Mouse (Mus musculus) heart, postnatal 0 days (tissue): ENCODE results near the gene F2rl1. TPM values are rescaled to one million over a fixed set of nuclear protein-coding genes. Genes with fewer than 3 reads are reported as not detected.

Experiments used
- ATAC-seq: fragments of 200-750 bp; cut with Nextera tagmentation; 2 replicates; pipeline ENCODE4 v1.8.0; 2017; ENCODE audit warnings: low read depth, moderate number of reproducible peaks, moderate library complexity; ENCODE audit not compliant: insufficient read depth
- DNase-seq: peaks from one replicate; pipeline ENCODE4 v3.0.0-alpha.2; 2016; ENCODE audit warnings: low spot score
- H3K27ac ChIP-seq: fragments of 300-500 bp; sonication (generic); 2 replicates; pipeline ENCODE4 v1.5.1; 2014; ENCODE audit warnings: low read depth, mild to moderate bottlenecking
- H3K27me3 ChIP-seq: fragments of 300-500 bp; sonication (generic); 2 replicates; pipeline ENCODE4 v1.6.1; 2014; ENCODE audit warnings: low read length, mixed read lengths; ENCODE audit not compliant: control insufficient read depth, insufficient read depth
- H3K36me3 ChIP-seq: fragments of 300-500 bp; sonication (generic); replicated peaks from 2 replicates; pipeline ENCODE4 v1.6.1; 2014; ENCODE audit warnings: low read length, mixed read lengths; ENCODE audit not compliant: control insufficient read depth, insufficient read depth
- H3K4me1 ChIP-seq: fragments of 300-500 bp; sonication (generic); 2 replicates; pipeline ENCODE4 v1.6.1; 2014; ENCODE audit warnings: antibody characterized with exemption; ENCODE audit not compliant: control insufficient read depth, insufficient read depth
- H3K4me2 ChIP-seq: fragments of 300-500 bp; sonication (generic); 2 replicates; pipeline ENCODE4 v1.6.1; 2014; ENCODE audit warnings: low read depth, mild to moderate bottlenecking, low read length, moderate library complexity
- H3K4me3 ChIP-seq: fragments of 300-500 bp; sonication (generic); 2 replicates; pipeline ENCODE4 v1.5.1; 2014; ENCODE audit warnings: low read depth, low read length
- H3K9ac ChIP-seq: fragments of 300-500 bp; sonication (generic); replicated peaks from 2 replicates; pipeline ENCODE4 v1.6.1; 2014; ENCODE audit warnings: low read depth, low read length, mixed read lengths
- H3K9me3 ChIP-seq: fragments of 300-500 bp; sonication (generic); replicated peaks from 2 replicates; pipeline ENCODE4 v1.6.1; 2016; ENCODE audit warnings: low read length; ENCODE audit not compliant: control insufficient read depth
- CTCF ChIP-seq: IDR thresholded peaks from 2 replicates; pipeline ENCODE4 v1.5.1; 2016; ENCODE audit warnings: antibody characterized with exemption, control low read depth, low read depth
- EP300 ChIP-seq: IDR thresholded peaks from 2 replicates; pipeline ENCODE4 v1.6.1; 2016; ENCODE audit warnings: antibody characterized with exemption, low read depth
- WGBS: fragments of 180-500 bp; shearing (Covaris S2); extraction: QIAGEN DNeasy Blood & Tissue Kit; methylation state at CpG from one replicate; pipeline ENCODE4 v1.1.7; 2014; 5-methylcytosine and 5-hydroxymethylcytosine counted together
- polyA plus RNA-seq: library from polyadenylated mRNA; unstranded; fragments of >200 nt; fragmentation: Nextera tagmentation; extraction: Ambion mirVana; gene quantifications from 2 replicates; pipeline ENCODE4 v1.2.1, GENCODE M21; 2015
- total RNA-seq: library from RNA; depleted of rRNA; stranded (reverse); fragments of >200 nt; gene quantifications from 2 replicates; pipeline ENCODE4 v1.2.3, GENCODE M21; 2014; ENCODE audit warnings: low replicate concordance

The F2rl1 gene
- total and polyA plus RNA-seq, 2 experiments from 2014 or later, result 0.25 to 0.95 TPM

DNA sequence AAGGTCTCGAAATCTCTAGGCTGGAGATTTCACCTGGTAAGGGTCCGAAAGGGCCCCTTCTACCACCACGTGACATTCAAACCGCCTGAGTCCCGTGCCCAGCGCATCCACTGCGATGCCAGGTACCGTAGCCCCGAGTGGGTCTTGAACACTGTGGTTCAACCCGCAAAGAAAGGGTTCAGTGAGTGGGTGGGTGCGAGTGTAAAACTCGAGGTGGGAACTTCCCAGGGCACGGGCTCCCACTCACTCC, 678 bp downstream of the F2rl1 start:
- Histone ChIP-seq H3K9ac (peak overlapping the region; percentile 19; the same call in 1 of the 2 replicates), H3K4me1 (0 out of 2 replicates have a peak, but pooled peaks cover 8% of the 10 kb centered on the region), H3K27ac (no peak overlapping the region), H3K27me3 (peaks cover 19% of the 10 kb centered on the region; the same call in 1 of the 2 replicates), H3K4me3 (peak overlapping the region; percentile 42), H3K9me3 (no peaks in the 10 kb centered on the region), H3K36me3 (no peaks in the 10 kb centered on the region), H3K4me2 (peak overlapping the region; percentile 64)
- TF ChIP-seq CTCF (no peak), EP300 (no peak)
- ATAC-seq (no peak), DNase-seq (no peak)
- 0% methylated on average over 13 of the region's 13 CpGs for WGBS

DNA sequence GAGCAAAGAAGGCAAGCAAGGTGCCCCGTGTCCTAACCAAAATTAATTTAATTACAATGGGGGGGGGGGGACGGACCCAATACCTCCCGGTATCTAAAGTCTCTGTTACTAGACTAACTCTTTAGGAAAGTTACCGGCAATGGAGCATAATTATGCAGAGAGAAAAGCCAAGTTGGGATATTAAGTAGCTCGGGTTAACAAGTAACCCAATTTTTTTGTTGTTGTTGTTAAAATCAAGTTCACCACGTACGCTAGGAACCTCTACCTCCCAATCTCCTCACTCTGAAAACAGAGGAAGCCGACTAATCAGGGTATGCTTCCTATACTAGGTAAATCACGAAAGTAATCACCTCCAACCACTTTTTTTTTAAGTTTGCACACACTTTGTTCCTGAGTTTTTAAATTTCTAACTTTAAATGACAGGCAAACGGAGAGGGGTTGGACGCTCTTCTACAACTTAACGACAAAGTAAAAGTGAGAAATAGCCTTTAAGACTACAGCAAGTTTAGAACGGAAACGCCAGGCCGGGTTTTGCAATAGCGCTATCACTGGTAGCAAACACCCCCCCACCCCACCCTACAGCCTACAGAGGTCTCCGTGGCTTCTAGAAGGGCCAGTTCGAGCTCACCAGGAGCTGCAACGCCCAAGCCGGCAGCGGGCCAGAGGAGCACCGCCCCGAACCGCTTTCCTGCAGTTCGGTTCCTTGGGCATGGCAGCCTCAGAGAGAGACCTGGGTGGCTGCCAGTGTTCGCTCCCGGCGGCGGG, 1.2 kb downstream of the F2rl1 start:
- DNase-seq (peak; percentile 41), ATAC-seq (0 out of 2 replicates have a peak, but pooled peaks have one; percentile 40)
- H3K4me3 ChIP-seq, result peak overlapping the region; percentile 42
- H3K9me3 ChIP-seq, result no peaks in the 10 kb centered on the region
- WGBS, result 13% methylated on average over 29 of the region's 29 CpGs
- no peaks in the 10 kb centered on the region for H3K36me3 ChIP-seq
- H3K9ac ChIP-seq, result peak overlapping the region; percentile 19; the same call in 1 of the 2 replicates
- peak overlapping the region; percentile 64 for H3K4me2 ChIP-seq
- peaks cover 19% of the 10 kb centered on the region; the same call in 1 of the 2 replicates for H3K27me3 ChIP-seq
- H3K4me1 ChIP-seq, result 0 out of 2 replicates have a peak, but pooled peaks cover 8% of the 10 kb centered on the region
- no peak for TF ChIP-seq EP300
- no peak for TF ChIP-seq CTCF
- H3K27ac ChIP-seq, result no peak overlapping the region

DNA sequence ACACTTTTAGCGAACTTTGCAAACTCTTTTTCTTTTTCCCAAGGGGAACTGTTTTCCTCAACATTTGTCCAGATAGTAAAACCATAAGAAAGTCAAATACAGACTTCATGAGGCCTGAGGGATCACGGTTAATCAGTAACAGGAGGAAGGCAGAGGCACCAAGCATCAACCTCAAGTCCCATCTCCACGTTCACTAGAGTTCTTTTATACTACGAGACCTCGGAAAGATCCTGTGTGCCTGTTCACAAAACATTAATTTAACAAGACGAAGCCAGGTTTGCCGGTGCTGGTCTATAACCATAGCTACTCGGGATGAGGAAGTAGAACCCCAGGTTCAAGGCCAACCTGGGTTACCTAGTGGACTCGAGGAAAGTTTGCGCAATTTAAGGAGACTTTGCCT, 2.9 kb downstream of the F2rl1 start:
- H3K36me3 ChIP-seq, result no peaks in the 10 kb centered on the region
- H3K27ac ChIP-seq, result no peak overlapping the region
- H3K27me3 ChIP-seq, result peaks cover 19% of the 10 kb centered on the region; the same call in 1 of the 2 replicates
- 90% methylated on average over 10 of the region's 10 CpGs for WGBS
- H3K4me3 ChIP-seq, result no peak overlapping the region
- H3K4me1 ChIP-seq, result 0 out of 2 replicates have a peak, but pooled peaks cover 8% of the 10 kb centered on the region
- TF ChIP-seq CTCF, result no peak
- TF ChIP-seq EP300, result no peak
- ATAC-seq, result no peak
- H3K9ac ChIP-seq, result no peak overlapping the region
- H3K9me3 ChIP-seq, result no peaks in the 10 kb centered on the region
- no peak for DNase-seq
- H3K4me2 ChIP-seq, result no peak overlapping the region

DNA sequence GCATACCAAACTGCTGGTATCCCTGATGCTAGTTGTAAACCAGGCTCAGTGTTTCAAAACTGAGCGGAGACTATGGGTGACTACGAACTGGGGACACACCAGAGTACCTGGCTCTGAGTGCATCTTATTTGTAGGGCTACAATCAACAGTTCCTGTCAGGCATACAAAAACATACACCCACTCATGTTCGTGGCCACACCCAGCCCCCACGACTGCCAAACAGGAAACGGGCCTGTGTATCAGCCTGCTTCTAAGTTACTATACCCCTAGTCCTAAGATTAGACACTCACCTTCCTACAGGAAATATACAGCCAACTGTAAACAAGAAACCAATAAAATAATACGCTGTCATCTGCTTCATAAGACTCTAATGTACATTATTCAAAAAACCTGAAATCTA, 4.0 kb downstream of the F2rl1 start:
- 62% methylated on average over 6 of the region's 6 CpGs for WGBS
- Histone ChIP-seq H3K4me3 (no peak overlapping the region), H3K36me3 (no peaks in the 10 kb centered on the region), H3K9me3 (no peaks in the 10 kb centered on the region), H3K4me2 (no peak overlapping the region), H3K9ac (no peak overlapping the region), H3K27me3 (peaks cover 12% of the 10 kb centered on the region; the same call in 1 of the 2 replicates), H3K27ac (no peak overlapping the region), H3K4me1 (0 out of 2 replicates have a peak, but pooled peaks cover 8% of the 10 kb centered on the region)
- ATAC-seq, result no peak
- no peak for TF ChIP-seq EP300
- no peak for TF ChIP-seq CTCF
- no peak for DNase-seq

DNA sequence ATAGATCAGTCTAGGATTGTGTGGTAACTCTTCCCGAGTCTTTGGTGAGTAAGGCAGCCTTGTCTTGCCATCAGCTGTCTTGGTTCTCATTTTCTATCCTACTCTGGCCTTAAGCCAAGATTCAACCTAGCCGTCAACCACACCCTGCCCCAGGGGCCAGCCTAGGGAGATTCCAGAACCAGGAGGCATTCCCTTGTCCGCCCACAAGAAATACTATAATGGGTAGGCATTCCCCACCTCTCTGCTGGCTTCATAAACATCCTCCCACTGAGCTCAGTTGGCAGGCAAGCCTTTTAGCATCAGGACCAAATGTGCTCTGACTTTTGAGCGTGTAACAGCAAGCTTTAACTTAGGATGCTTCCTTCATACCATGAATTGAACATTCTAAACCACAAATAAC, 10.3 kb downstream of the F2rl1 start:
- no peaks in the 10 kb centered on the region for H3K4me1 ChIP-seq
- no peaks in the 10 kb centered on the region for H3K36me3 ChIP-seq
- ATAC-seq, result no peak
- no peaks in the 10 kb centered on the region for H3K9me3 ChIP-seq
- no peaks in the 10 kb centered on the region for H3K27me3 ChIP-seq
- no peak overlapping the region for H3K4me2 ChIP-seq
- DNase-seq, result no peak
- H3K27ac ChIP-seq, result no peak overlapping the region
- H3K9ac ChIP-seq, result no peak overlapping the region
- no peak for TF ChIP-seq EP300
- no peak for TF ChIP-seq CTCF
- 54% methylated on average over 4 of the region's 4 CpGs for WGBS
- no peak overlapping the region for H3K4me3 ChIP-seq

DNA sequence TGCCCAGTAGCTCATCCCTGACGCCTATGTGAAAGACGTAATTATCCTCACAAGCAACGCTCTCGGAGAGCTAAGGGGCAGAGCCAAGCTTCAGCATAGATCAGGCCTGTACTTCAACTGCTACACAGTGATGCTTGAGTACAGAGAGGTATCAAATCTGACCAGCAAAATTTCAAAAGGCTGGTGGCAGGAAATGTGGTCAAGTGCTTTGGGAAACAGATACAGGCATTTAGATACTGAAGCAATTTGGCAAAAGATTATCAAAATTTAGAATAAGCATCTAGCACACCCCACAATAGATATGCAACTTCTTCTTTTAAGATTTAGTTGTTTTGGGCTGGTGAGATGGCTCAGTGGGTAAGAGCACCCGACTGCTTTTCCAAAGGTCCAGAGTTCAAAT, 15.0 kb downstream of the F2rl1 start:
- 88% methylated on average over 5 of the region's 5 CpGs for WGBS

More for the DNA sequence above, 15.0 kb downstream of the F2rl1 start:
- TF ChIP-seq EP300, result no peak
- TF ChIP-seq CTCF, result no peak
- no peaks in the 10 kb centered on the region for H3K27me3 ChIP-seq
- no peak for DNase-seq
- no peaks in the 10 kb centered on the region for H3K4me1 ChIP-seq
- H3K27ac ChIP-seq, result no peak overlapping the region
- no peak overlapping the region for H3K9ac ChIP-seq
- no peaks in the 10 kb centered on the region for H3K36me3 ChIP-seq
- ATAC-seq, result no peak
- no peaks in the 10 kb centered on the region for H3K9me3 ChIP-seq
- H3K4me2 ChIP-seq, result no peak overlapping the region
- H3K4me3 ChIP-seq, result no peak overlapping the region
